Mouse (Mus musculus): ENCODE data around the gene Hivep3. TPM values are rescaled to one million over a fixed set of nuclear protein-coding genes. Genes with fewer than 3 reads are reported as not detected.

Hivep3 gene
- total RNA-seq, 2 experiments from 2014 or later: 7.4 to 9.7 TPM

GRCm38 (mm10) chr4:119948922-119949614 lies 215.5 kb downstream of the Hivep3 start:
- peak; percentile 23 for DNase-seq

- DNase-seq: no peak
These were observed 216.6 kb downstream of the Hivep3 start for GRCm38 (mm10) chr4:119950181-119950580.

- no peak for DNase-seq
These were observed 217.5 kb downstream of the Hivep3 start for GRCm38 (mm10) chr4:119951081-119951480.

GRCm38 (mm10) chr4:119955008-119955407 lies 221.4 kb downstream of the Hivep3 start:
- DNase-seq: no peak

GRCm38 (mm10) chr4:119957970-119958369 lies 224.4 kb downstream of the Hivep3 start:
- DNase-seq: no peak

GRCm38 (mm10) chr4:119959293-119959692 lies 225.7 kb downstream of the Hivep3 start:
- DNase-seq: no peak

- no peak for DNase-seq
These were observed 226.3 kb downstream of the Hivep3 start for GRCm38 (mm10) chr4:119959873-119960272.

GRCm38 (mm10) chr4:119960523-119960922 lies 226.9 kb downstream of the Hivep3 start:
- no peak for DNase-seq

- DNase-seq: no peak
These were observed 227.6 kb downstream of the Hivep3 start for GRCm38 (mm10) chr4:119961164-119961563.

GRCm38 (mm10) chr4:119962066-119962465 lies 228.5 kb downstream of the Hivep3 start:
- no peak for DNase-seq

GRCm38 (mm10) chr4:119966105-119967072 lies 232.8 kb downstream of the Hivep3 start:
- DNase-seq: peak; percentile 42

GRCm38 (mm10) chr4:119967073-119967608 lies 233.6 kb downstream of the Hivep3 start:
- DNase-seq: no peak

- no peak for DNase-seq
These were observed 234.1 kb downstream of the Hivep3 start for GRCm38 (mm10) chr4:119967636-119968035.

- DNase-seq: peak; percentile 51
These were observed 234.5 kb downstream of the Hivep3 start for GRCm38 (mm10) chr4:119968071-119968470.

GRCm38 (mm10) chr4:119968887-119969286 lies 235.3 kb downstream of the Hivep3 start:
- no peak for DNase-seq

GRCm38 (mm10) chr4:119970166-119970565 lies 236.6 kb downstream of the Hivep3 start:
- no peak for DNase-seq

- DNase-seq: no peak
These were observed 238.8 kb downstream of the Hivep3 start for GRCm38 (mm10) chr4:119972375-119972774.

GRCm38 (mm10) chr4:119973729-119974605 lies 240.4 kb downstream of the Hivep3 start:
- DNase-seq: no peak

- no peak for DNase-seq
These were observed 241.7 kb downstream of the Hivep3 start for GRCm38 (mm10) chr4:119975242-119975641.

- DNase-seq: no peak
These were observed 242.2 kb downstream of the Hivep3 start for GRCm38 (mm10) chr4:119975822-119976221.

- DNase-seq: no peak
These were observed 243.0 kb downstream of the Hivep3 start for GRCm38 (mm10) chr4:119976428-119977168.

All from adrenal gland, postnatal 10 days (tissue).